Mouse (Mus musculus) CH12.LX (cell line): ENCODE data around the gene Vim. TPM values are rescaled to one million over a fixed set of nuclear protein-coding genes. Genes with fewer than 3 reads are reported as not detected.
A peak's percentile ranks its signal among the peaks of the same experiment; 100 is the strongest.

Experiments
- DNase-seq: peaks from one replicate; pipeline ENCODE4 v3.0.0-alpha.2; 2013; ENCODE audit errors: extremely low read depth
- H3K27ac ChIP-seq: 2 replicates; pipeline ENCODE4 v1.5.1; 2012; ENCODE audit warnings: low read depth, mild to moderate bottlenecking, control low read depth, moderate library complexity; ENCODE audit not compliant: insufficient read depth
- H3K27me3 ChIP-seq: replicated peaks from 2 replicates; pipeline ENCODE3; 2012; ENCODE audit warnings: inconsistent platforms
- H3K36me3 ChIP-seq, 2 experiments: replicated peaks in 1 of 2; 2 replicates each; pipeline versions ENCODE3 to v1.6.1; 2012; ENCODE audit warnings: inconsistent platforms in 1 of 2, low read length in 1 of 2, mild to moderate bottlenecking in 1 of 2, mixed read lengths in 1 of 2, moderate library complexity in 1 of 2; ENCODE audit not compliant: control insufficient read depth in 1 of 2, insufficient read depth in 1 of 2
- H3K4me1 ChIP-seq, 2 experiments: 2 replicates each; pipeline ENCODE4 v1.6.1; 2012; ENCODE audit warnings: inconsistent platforms in 1 of 2, moderate library complexity in 1 of 2; ENCODE audit not compliant: insufficient read depth in 2 of 2, control insufficient read depth in 1 of 2
- H3K4me2 ChIP-seq: 2 replicates; pipeline ENCODE4 v1.6.1; 2012; ENCODE audit warnings: low read depth, mild to moderate bottlenecking, control low read depth; ENCODE audit not compliant: poor library complexity, insufficient read depth, severe bottlenecking
- H3K4me3 ChIP-seq, 3 experiments: fragments of 150-350 bp in 1 of 3; sonication (generic) in 1 of 3; replicated peaks in 1 of 3; 2 replicates each; pipeline versions ENCODE3 to v1.5.1; 2011 to 2012; ENCODE audit warnings: low read depth in 2 of 3, low read length in 2 of 3, mild to moderate bottlenecking in 2 of 3, moderate library complexity in 2 of 3, control low read depth in 1 of 3, improper control_type of control experiment in 1 of 3, inconsistent platforms in 1 of 3, mixed read lengths in 1 of 3; ENCODE audit not compliant: poor library complexity in 1 of 3
- H3K79me2 ChIP-seq: replicated peaks from 2 replicates; pipeline ENCODE4 v1.6.1; 2012; ENCODE audit warnings: mild to moderate bottlenecking, moderate library complexity; ENCODE audit not compliant: control insufficient read depth, poor library complexity, insufficient read depth, severe bottlenecking; ENCODE audit errors: extremely low read depth
- H3K9ac ChIP-seq: 2 replicates; pipeline ENCODE4 v1.6.1; 2012; ENCODE audit warnings: low read depth, mild to moderate bottlenecking, control low read depth, moderate library complexity; ENCODE audit not compliant: insufficient read depth
- H3K9me3 ChIP-seq: replicated peaks from 2 replicates; pipeline ENCODE3; 2012; ENCODE audit warnings: low read length, inconsistent platforms, mixed read lengths
- BHLHE40 ChIP-seq: IDR thresholded peaks from 2 replicates; pipeline ENCODE4 v1.6.1; 2011; ENCODE audit warnings: mild to moderate bottlenecking, low read depth, low read length, improper control_type of control experiment
- CHD1 ChIP-seq: IDR thresholded peaks from 2 replicates; pipeline ENCODE4 v1.6.1; 2012; ENCODE audit warnings: low read depth, low read length, improper control_type of control experiment, inconsistent platforms
- EP300 ChIP-seq: IDR thresholded peaks from 2 replicates; pipeline ENCODE4 v1.6.1; 2011; ENCODE audit warnings: low read length, improper control_type of control experiment
- ETS1 ChIP-seq: conservative IDR thresholded peaks from 2 replicates; pipeline ENCODE4 v1.6.1; 2012; ENCODE audit warnings: low read depth, mild to moderate bottlenecking, inconsistent platforms, low read length, improper control_type of control experiment, moderate library complexity
- HCFC1 ChIP-seq: IDR thresholded peaks from 2 replicates; pipeline ENCODE4 v1.6.1; 2012; ENCODE audit warnings: low read depth, mild to moderate bottlenecking, inconsistent platforms, low read length, improper control_type of control experiment
- IRF4 ChIP-seq: IDR thresholded peaks from 2 replicates; pipeline ENCODE4 v1.6.1; 2014; ENCODE audit warnings: low read depth, mild to moderate bottlenecking, inconsistent platforms, low read length, improper control_type of control experiment
- KAT2A ChIP-seq: IDR thresholded peaks from 2 replicates; pipeline ENCODE4 v1.6.1; 2012; ENCODE audit warnings: low read length, improper control_type of control experiment, inconsistent platforms; ENCODE audit not compliant: insufficient replicate concordance
- MXI1 ChIP-seq: IDR thresholded peaks from 2 replicates; pipeline ENCODE4 v1.6.1; 2011; ENCODE audit warnings: mild to moderate bottlenecking, low read depth, low read length, improper control_type of control experiment
- TCF12 ChIP-seq: IDR thresholded peaks from 2 replicates; pipeline ENCODE4 v1.6.1; 2014; ENCODE audit warnings: low read depth, mild to moderate bottlenecking, inconsistent platforms, low read length, improper control_type of control experiment
- UBTF ChIP-seq: IDR thresholded peaks from 2 replicates; pipeline ENCODE4 v1.6.1; 2012; ENCODE audit warnings: low read depth, mild to moderate bottlenecking, inconsistent platforms, low read length, improper control_type of control experiment, moderate library complexity
- ZNF384 ChIP-seq: IDR thresholded peaks from 2 replicates; pipeline ENCODE4 v1.6.1; 2012; ENCODE audit warnings: low read depth, low read length, improper control_type of control experiment, inconsistent platforms
- dilution Hi-C: fragments of 300-500 bp; cut with MboI; formaldehyde crosslinking; loops from 2 replicates; pipeline ENCODE4 v1.14.3; 2020; ENCODE audit warnings: low sequenced_read_pairs; ENCODE audit not compliant: extremely low pct_unique_long_range_greater_than_20kb, extremely low pct_ligation_motif_present
- in situ Hi-C: fragments of 300-500 bp; cut with MboI; formaldehyde crosslinking; loops from 3 replicates; pipeline ENCODE4 v1.14.3; 2019; ENCODE audit warnings: low sequenced_read_pairs, low pct_ligation_motif_present, low pct_unique_long_range_greater_than_20kb, mixed read lengths
- polyA plus RNA-seq: library from polyadenylated mRNA; unstranded; fragments of >175 nt; gene quantifications from 2 replicates; pipeline ENCODE4 v1.2.1, GENCODE M21; 2012; ENCODE audit warnings: low read depth; ENCODE audit not compliant: insufficient read length
- total RNA-seq, 2 experiments: library from RNA; depleted of rRNA; stranded (reverse); fragments of 300-350 nt in 1 of 2; fragments of >200 nt in 1 of 2; gene quantifications; 2 replicates each; pipeline ENCODE4 v1.2.3; 2012 to 2014

The Vim gene
- total and polyA plus RNA-seq, 3 experiments, result 153 to 164 (median 157) TPM

DNA sequence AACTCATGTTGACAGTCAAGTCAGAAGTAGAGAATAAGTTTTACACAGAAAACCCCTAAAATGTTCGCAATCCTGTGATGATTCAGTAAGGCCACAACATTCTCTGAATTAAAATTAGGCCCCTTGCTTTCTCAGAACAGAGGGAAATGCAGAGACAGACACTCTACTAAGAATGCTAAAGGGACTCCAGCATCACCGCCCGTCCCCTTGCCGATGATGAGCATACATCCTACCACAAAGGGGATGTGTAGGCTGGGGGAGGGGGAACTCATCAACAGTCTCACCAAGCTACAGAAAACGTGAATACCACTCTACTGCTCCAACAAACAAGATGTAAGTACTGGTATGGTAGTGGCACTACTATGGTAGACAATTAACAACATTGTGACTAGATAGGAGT lies 14.0 kb upstream of the Vim start:
- no peak for DNase-seq
- in situ Hi-C loops (no loop called here), dilution Hi-C loops (no loop called here)
- no peak overlapping the region for H3K9ac ChIP-seq
- peaks cover 11 to 36% of the 10 kb centered on the region in 2 experiments for H3K4me1 ChIP-seq
- H3K4me2 ChIP-seq, result no peak overlapping the region
- H3K4me3 ChIP-seq, result no peak overlapping the region
- no peaks in the 10 kb centered on the region for H3K79me2 ChIP-seq
- H3K27me3 ChIP-seq, result no peaks in the 10 kb centered on the region
- TF ChIP-seq BHLHE40 (no peak), UBTF (no peak), KAT2A (no peak)
- no peak overlapping the region for H3K27ac ChIP-seq
- no peaks in the 10 kb centered on the region for H3K36me3 ChIP-seq
- H3K9me3 ChIP-seq, result no peaks in the 10 kb centered on the region

GRCm38 (mm10) chr2:13560396-13560795 lies 13.3 kb upstream of the Vim start:
- peaks cover 11 to 36% of the 10 kb centered on the region in 2 experiments for H3K4me1 ChIP-seq
- TF ChIP-seq HCFC1 (no peak), ZNF384 (peak; percentile 52; the same call in 1 of the 2 replicates)
- H3K27ac ChIP-seq, result no peak overlapping the region
- no peak for DNase-seq
- H3K79me2 ChIP-seq, result no peaks in the 10 kb centered on the region
- in situ Hi-C loops (no loop called here), dilution Hi-C loops (no loop called here)
- H3K4me2 ChIP-seq, result no peak overlapping the region
- no peaks in the 10 kb centered on the region for H3K27me3 ChIP-seq
- H3K4me3 ChIP-seq, result no peak overlapping the region
- H3K36me3 ChIP-seq, result no peaks in the 10 kb centered on the region
- no peak overlapping the region for H3K9ac ChIP-seq
- H3K9me3 ChIP-seq, result no peaks in the 10 kb centered on the region

DNA sequence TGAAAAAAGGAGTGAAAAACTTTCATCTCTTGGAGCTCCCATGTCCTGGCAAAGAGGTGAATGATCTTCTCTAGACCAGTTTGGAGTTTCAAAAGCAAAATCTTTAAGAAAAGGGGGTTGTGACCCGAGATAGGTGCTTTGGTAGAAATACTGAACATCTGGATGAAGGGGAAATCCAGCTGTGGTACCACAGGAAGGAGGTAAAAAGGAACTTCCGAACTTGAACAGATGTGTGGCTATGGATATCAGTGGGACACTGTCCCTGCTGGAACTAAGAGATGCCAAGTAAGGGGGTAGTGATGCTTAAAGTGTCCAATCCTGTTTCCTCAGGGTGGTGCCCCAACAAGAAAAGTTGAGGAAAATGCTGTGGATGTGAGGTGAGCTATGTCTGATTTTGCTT lies 3.6 kb upstream of the Vim start:
- dilution Hi-C loops, result no loop called here

More for the DNA sequence above, 3.6 kb upstream of the Vim start:
- in situ Hi-C loops, result loop anchor here (10.0 kb wide), 2 partner anchors 165 to 205 kb away; no protein-coding TSS in a partner anchor
- Histone ChIP-seq H3K79me2 (no peaks in the 10 kb centered on the region), H3K4me1 (peaks cover 11 to 37% of the 10 kb centered on the region in 2 experiments), H3K9ac (no peak overlapping the region), H3K36me3 (no peaks in the 10 kb centered on the region), H3K27ac (no peak overlapping the region), H3K9me3 (no peaks in the 10 kb centered on the region), H3K4me2 (no peak overlapping the region), H3K27me3 (no peaks in the 10 kb centered on the region), H3K4me3 (no peak overlapping the region)
- DNase-seq, result no peak
- TF ChIP-seq EP300 (peak; percentile 75), IRF4 (0 out of 2 replicates have a peak, but pooled peaks have one; percentile 26), MXI1 (no peak), TCF12 (peak; percentile 55; the same call in 1 of the 2 replicates), CHD1 (no peak), ETS1 (0 out of 2 replicates have a peak, but pooled peaks have one; percentile 29)
